Mouse (Mus musculus) liver (tissue): ENCODE measurements around the gene Cep95.
"Not testable (repeated sequence)": the region's sequence is repeated elsewhere in the genome, so short reads cannot be mapped to it uniquely, and the experiment has no call there.

Experiments
- DNase-seq: peaks from one replicate; pipeline ENCODE4 v3.0.0-alpha.2; 2020; ENCODE audit warnings: mixed read lengths

Cep95 gene

GRCm38 (mm10) chr11:106777395-106777794 lies 11.7 kb upstream of the Cep95 start:
- DNase-seq: no peak

GRCm38 (mm10) chr11:106778132-106778531 lies 10.9 kb upstream of the Cep95 start:
- no peak for DNase-seq

GRCm38 (mm10) chr11:106778589-106779387 lies 10.3 kb upstream of the Cep95 start:
- DNase-seq: no peak

- peak; percentile 94 for DNase-seq
Measured at GRCm38 (mm10) chr11:106779388-106780088, 9.5 kb upstream of the Cep95 start, which contains the start of gene Polg2. Gene Polg2, minus strand, starts transcription at chr11:106779537.

GRCm38 (mm10) chr11:106780089-106780425 lies 9.0 kb upstream of the Cep95 start:
- DNase-seq: no peak

GRCm38 (mm10) chr11:106780590-106781220 lies 8.3 kb upstream of the Cep95 start:
- no peak for DNase-seq

- DNase-seq: not testable (repeated sequence)
Measured at GRCm38 (mm10) chr11:106782271-106782670, 6.8 kb upstream of the Cep95 start.

- DNase-seq: no peak
Measured at GRCm38 (mm10) chr11:106782841-106783764, 5.9 kb upstream of the Cep95 start.

- no peak for DNase-seq
Measured at GRCm38 (mm10) chr11:106784476-106784875, 4.6 kb upstream of the Cep95 start.

GRCm38 (mm10) chr11:106785043-106785442 lies 4.0 kb upstream of the Cep95 start:
- DNase-seq: no peak

GRCm38 (mm10) chr11:106787131-106788025 lies 1.7 kb upstream of the Cep95 start:
- DNase-seq: peak; percentile 92

- DNase-seq: peak; percentile 99
Measured at GRCm38 (mm10) chr11:106788026-106788774, 852 bp upstream of the Cep95 start.

GRCm38 (mm10) chr11:106789649-106790048 lies 597 bp downstream of the Cep95 start:
- DNase-seq: no peak

- DNase-seq: no peak
Measured at GRCm38 (mm10) chr11:106793846-106794245, 4.8 kb downstream of the Cep95 start.

- peak; percentile 30 for DNase-seq
Measured at GRCm38 (mm10) chr11:106795679-106796078, 6.6 kb downstream of the Cep95 start.

- no peak for DNase-seq
Measured at GRCm38 (mm10) chr11:106802069-106802627, 13.1 kb downstream of the Cep95 start.

- not testable (repeated sequence) for DNase-seq
Measured at GRCm38 (mm10) chr11:106807442-106807841, 18.4 kb downstream of the Cep95 start.

- DNase-seq: no peak
Measured at GRCm38 (mm10) chr11:106812410-106813136, 23.5 kb downstream of the Cep95 start.

GRCm38 (mm10) chr11:106814601-106815320 lies 25.7 kb downstream of the Cep95 start:
- DNase-seq: no peak
